Mouse (Mus musculus) embryo, embryonic 11 days (tissue): ENCODE results near the gene Dysf.
"Not testable (repeated sequence)": the region's sequence is repeated elsewhere in the genome, so short reads cannot be mapped to it uniquely, and the experiment has no call there.

Experiments
- DNase-seq: peaks from one replicate; pipeline ENCODE4 v3.0.0-alpha.2; 2015

Dysf gene

GRCm38 (mm10) chr6:84008363-84009171 is at the start of gene Dysf:
TSS of gene Dysf (plus strand) at chr6:84008590.
- peak; percentile 73 for DNase-seq

GRCm38 (mm10) chr6:83987642-83988041 is 20.7 kb upstream of the Dysf start:
- no peak for DNase-seq

DNA sequence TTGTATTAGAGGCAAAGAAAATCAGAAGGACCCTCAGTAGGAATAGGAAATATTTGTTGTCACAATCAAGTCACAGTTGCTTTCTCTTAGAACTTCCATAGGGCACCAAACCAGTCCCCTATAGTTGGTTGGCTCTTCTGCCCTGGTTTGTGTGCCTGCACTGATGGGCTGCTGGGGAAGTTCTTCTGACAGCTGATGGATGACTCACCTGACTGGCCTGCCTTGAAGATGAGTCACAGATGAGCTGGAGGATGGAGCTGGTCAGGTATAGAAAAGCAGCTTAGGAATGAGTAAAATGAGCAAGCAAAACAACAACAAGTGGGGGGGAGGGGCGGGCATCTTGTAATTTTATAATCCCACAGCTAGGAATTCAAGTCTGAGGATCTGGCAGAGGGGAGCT is 5.7 kb upstream of the Dysf start:
- no peak for DNase-seq

DNA sequence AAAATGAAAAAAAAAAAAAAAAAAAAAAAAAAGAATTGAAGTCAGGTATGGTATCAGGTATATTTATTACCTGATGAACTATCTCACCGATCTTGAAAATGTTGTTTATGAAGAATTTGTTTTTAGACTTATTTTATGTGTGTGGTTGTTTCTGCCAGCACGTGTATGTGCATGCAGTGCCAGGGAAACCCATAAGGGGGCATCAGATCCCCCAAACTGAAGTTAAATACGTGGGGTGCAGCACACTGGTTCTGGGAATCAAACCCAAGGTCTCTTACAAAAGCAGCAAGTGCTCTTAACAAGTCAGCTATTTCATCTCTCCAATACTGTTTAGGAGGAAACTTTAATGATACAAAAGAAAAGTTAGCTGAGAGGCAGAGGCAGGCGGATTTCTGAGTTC is 4.1 kb upstream of the Dysf start:
- DNase-seq = no peak

- no peak for DNase-seq
These were observed 932 bp downstream of the Dysf start for GRCm38 (mm10) chr6:84009172-84009872.

- no peak for DNase-seq
These were observed 1.5 kb downstream of the Dysf start for GRCm38 (mm10) chr6:84009915-84010302.

- DNase-seq = peak; percentile 52
These were observed 2.2 kb downstream of the Dysf start for GRCm38 (mm10) chr6:84010303-84011225.

- peak; percentile 53 for DNase-seq
These were observed 6.7 kb downstream of the Dysf start for GRCm38 (mm10) chr6:84014961-84015683.

GRCm38 (mm10) chr6:84016851-84017250 is 8.5 kb downstream of the Dysf start:
- no peak for DNase-seq

- DNase-seq = no peak
These were observed 9.0 kb downstream of the Dysf start for GRCm38 (mm10) chr6:84017392-84017791.

- peak; percentile 78 for DNase-seq
These were observed 10.6 kb downstream of the Dysf start for GRCm38 (mm10) chr6:84018906-84019550.

DNA sequence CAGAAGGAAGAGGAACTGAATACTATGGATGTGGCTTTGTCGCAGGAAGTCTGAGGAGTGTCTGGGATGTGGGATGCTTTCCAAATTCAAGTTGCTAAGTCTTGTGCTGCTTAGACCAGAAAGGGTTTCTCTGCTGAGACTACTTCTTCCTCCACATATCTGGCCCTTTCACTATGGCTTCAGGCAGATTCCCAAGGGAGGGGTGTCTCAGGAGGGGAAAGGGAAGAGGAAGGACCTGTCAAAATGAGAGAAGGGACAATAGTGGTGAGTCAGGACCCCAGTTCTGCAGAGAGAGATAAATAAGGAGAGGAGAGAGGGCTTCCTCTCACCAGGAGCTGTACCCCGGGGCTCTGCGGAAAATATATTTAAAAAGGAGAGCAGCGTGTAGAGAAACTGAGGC is 11.6 kb downstream of the Dysf start:
- no peak for DNase-seq

DNA sequence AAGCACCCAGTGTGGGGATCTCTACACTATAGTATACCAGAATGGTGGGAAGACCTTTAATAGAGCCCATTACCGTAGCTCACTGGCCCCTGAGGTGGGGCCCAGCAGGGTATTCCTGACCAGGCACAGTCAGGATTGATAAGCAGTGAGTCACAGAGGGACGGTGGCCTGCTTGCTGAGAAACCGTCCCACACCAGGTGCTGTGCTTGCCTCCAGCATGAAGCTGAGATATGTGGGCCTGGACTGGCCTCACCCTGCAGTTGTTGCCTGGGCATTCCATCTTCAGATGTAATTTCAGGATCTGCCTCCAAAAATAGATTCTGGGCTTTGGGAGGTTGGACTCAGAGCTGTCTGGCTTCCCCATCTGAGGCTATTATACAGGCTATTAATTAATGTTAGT is 13.6 kb downstream of the Dysf start:
- DNase-seq = no peak

DNA sequence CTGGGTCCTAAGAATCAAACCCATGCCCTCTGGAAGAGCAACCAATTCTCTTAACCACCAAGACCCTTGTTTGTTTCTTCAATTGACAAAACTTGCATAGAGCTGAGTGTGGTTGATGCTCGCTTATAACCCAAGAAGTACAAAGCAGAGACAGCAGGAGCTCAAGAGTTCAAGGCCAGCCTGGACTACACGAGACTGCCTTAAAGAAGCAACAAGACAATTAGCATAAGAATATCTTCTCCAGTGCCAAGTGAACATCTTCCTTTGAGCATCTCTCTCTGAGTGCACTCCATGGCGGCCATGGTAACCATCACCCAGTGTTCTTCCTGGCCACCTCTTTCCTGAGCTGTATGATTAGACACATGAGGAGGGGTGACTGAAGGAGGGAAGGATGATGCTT is 17.2 kb downstream of the Dysf start:
- DNase-seq = no peak

- DNase-seq = no peak
These were observed 20.4 kb downstream of the Dysf start for GRCm38 (mm10) chr6:84028791-84029190.

DNA sequence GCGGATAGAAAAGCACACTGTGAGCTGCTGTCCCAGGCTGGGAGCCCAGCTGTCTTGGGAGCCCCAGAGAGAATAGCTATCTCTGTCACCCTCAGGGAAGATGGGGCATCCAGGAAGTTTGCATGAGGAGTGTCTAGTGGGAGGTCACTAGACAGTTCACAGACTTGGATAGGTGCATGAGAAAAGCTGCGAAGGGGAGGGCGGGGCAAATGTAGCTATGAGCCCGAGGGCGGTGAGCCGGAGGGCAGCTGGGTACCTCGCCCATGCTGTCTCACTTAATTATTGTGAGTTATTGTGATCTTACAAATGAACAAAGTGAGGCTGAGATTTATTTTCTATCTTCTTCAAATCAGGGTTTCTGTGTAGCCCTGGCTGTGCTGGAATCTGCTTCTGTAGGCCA is 21.4 kb downstream of the Dysf start:
- DNase-seq = no peak

DNA sequence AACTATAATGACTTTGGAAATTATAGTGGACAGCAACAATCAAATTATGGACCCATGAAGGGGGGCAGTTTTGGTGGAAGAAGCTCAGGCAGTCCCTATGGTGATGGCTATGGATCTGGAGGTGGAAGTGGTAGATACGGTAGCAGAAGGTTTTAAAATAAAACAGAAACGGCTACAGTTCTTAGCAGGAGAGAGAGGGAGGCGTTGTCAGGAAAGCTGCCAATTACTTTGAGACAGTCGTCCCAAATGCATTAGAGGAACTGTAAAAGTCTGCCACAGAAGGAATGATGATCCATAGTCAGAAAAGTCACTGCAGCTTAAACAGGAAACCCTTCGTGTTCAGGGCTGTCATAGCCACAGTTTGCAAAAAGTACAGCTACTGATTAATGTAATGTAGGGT is 24.1 kb downstream of the Dysf start:
- DNase-seq = not testable (repeated sequence)

GRCm38 (mm10) chr6:84043251-84043940 is 35.0 kb downstream of the Dysf start:
- no peak for DNase-seq

DNA sequence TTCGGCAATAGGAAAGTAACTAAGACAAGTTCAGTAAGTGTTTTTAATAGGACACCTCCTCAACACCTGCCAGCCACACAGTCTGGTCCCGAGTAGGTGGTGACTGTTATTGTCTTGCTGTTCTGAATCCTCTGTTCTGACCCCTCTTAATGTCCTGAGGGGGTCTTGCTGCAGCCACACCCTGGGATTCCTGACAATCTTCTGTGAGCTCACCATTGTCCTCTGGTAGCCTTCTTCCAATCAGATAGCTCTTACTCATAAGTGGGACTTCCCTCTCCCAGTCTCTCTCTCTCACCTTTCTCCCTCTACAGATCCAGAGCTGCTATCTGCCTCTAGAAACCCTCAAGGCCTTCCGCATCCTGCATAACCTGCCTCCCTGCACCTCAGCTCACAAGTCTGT is 36.3 kb downstream of the Dysf start:
- DNase-seq = no peak

DNA sequence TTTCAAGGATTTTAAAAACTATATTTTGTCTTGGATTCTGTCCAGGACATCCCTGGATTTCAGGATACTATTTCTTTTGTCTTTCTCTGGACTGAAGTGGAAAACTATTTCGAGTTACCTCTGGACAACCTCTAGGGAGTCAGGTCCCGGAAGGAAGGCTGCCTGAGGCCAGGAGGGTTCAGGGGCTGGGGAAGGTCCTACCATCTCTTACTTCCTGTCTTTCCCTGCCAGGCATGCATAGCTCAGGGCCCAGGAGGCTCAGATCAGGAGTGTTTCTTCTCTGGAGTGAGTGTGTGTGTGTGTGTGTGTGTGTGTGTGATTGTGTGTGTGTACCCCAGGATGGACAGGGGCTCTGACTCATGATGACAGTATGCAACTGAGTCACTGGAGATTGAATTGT is 40.5 kb downstream of the Dysf start:
- no peak for DNase-seq

DNA sequence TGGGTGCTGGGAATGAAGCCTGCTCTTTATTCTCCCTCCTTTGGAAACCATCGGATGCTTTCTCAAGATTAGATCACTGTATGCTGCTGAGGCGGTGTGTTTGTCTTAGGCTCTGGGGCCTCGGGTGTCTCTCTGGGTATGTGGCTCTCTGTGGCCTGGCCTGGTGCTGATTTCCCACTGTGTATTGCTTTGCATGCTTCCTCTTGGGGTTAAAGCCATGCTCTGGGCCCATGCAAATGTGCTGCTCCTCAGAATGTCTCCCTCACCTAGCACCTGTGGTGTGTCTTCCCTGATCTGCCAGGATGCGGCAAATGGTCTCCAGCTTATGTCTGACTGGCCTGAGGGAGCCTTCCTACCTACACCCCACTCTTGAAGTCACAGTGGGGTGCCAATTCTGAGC is 41.8 kb downstream of the Dysf start:
- DNase-seq = no peak

- DNase-seq = peak; percentile 21
These were observed 42.6 kb downstream of the Dysf start for GRCm38 (mm10) chr6:84051032-84051431.
